Mouse (Mus musculus) CH12.LX (cell line): ENCODE measurements at regions not wholly inside any gene's neighbourhood (a gene's known extent, or its start where the extent isn't known, plus 50 kb on each side); places are given as distances from the start of the nearest gene placed in this dataset.

Experiments used
- DNase-seq: peaks from one replicate; pipeline ENCODE4 v3.0.0-alpha.2; 2013; ENCODE audit errors: extremely low read depth
- H3K27ac ChIP-seq: 2 replicates; pipeline ENCODE4 v1.5.1; 2012; ENCODE audit warnings: low read depth, mild to moderate bottlenecking, control low read depth, moderate library complexity; ENCODE audit not compliant: insufficient read depth
- H3K27me3 ChIP-seq: replicated peaks from 2 replicates; pipeline ENCODE3; 2012; ENCODE audit warnings: inconsistent platforms
- H3K36me3 ChIP-seq, 2 experiments: replicated peaks in 1 of 2; 2 replicates each; pipeline versions ENCODE3 to v1.6.1; 2012; ENCODE audit warnings: inconsistent platforms in 1 of 2, low read length in 1 of 2, mild to moderate bottlenecking in 1 of 2, mixed read lengths in 1 of 2, moderate library complexity in 1 of 2; ENCODE audit not compliant: control insufficient read depth in 1 of 2, insufficient read depth in 1 of 2
- H3K4me1 ChIP-seq, 2 experiments: 2 replicates each; pipeline ENCODE4 v1.6.1; 2012; ENCODE audit warnings: inconsistent platforms in 1 of 2, moderate library complexity in 1 of 2; ENCODE audit not compliant: insufficient read depth in 2 of 2, control insufficient read depth in 1 of 2
- H3K4me2 ChIP-seq: 2 replicates; pipeline ENCODE4 v1.6.1; 2012; ENCODE audit warnings: low read depth, mild to moderate bottlenecking, control low read depth; ENCODE audit not compliant: poor library complexity, insufficient read depth, severe bottlenecking
- H3K4me3 ChIP-seq, 3 experiments: fragments of 150-350 bp in 1 of 3; sonication (generic) in 1 of 3; replicated peaks in 1 of 3; 2 replicates each; pipeline versions ENCODE3 to v1.5.1; 2011 to 2012; ENCODE audit warnings: low read depth in 2 of 3, low read length in 2 of 3, mild to moderate bottlenecking in 2 of 3, moderate library complexity in 2 of 3, control low read depth in 1 of 3, improper control_type of control experiment in 1 of 3, inconsistent platforms in 1 of 3, mixed read lengths in 1 of 3; ENCODE audit not compliant: poor library complexity in 1 of 3
- H3K79me2 ChIP-seq: replicated peaks from 2 replicates; pipeline ENCODE4 v1.6.1; 2012; ENCODE audit warnings: mild to moderate bottlenecking, moderate library complexity; ENCODE audit not compliant: control insufficient read depth, poor library complexity, insufficient read depth, severe bottlenecking; ENCODE audit errors: extremely low read depth
- H3K9ac ChIP-seq: 2 replicates; pipeline ENCODE4 v1.6.1; 2012; ENCODE audit warnings: low read depth, mild to moderate bottlenecking, control low read depth, moderate library complexity; ENCODE audit not compliant: insufficient read depth
- H3K9me3 ChIP-seq: replicated peaks from 2 replicates; pipeline ENCODE3; 2012; ENCODE audit warnings: low read length, inconsistent platforms, mixed read lengths
- BHLHE40 ChIP-seq: IDR thresholded peaks from 2 replicates; pipeline ENCODE4 v1.6.1; 2011; ENCODE audit warnings: mild to moderate bottlenecking, low read depth, low read length, improper control_type of control experiment
- E2F4 ChIP-seq: IDR thresholded peaks from 2 replicates; pipeline ENCODE4 v1.6.1; 2011; ENCODE audit warnings: low read depth, low read length, improper control_type of control experiment; ENCODE audit not compliant: insufficient replicate concordance
- ETS1 ChIP-seq: conservative IDR thresholded peaks from 2 replicates; pipeline ENCODE4 v1.6.1; 2012; ENCODE audit warnings: low read depth, mild to moderate bottlenecking, inconsistent platforms, low read length, improper control_type of control experiment, moderate library complexity
- HCFC1 ChIP-seq: IDR thresholded peaks from 2 replicates; pipeline ENCODE4 v1.6.1; 2012; ENCODE audit warnings: low read depth, mild to moderate bottlenecking, inconsistent platforms, low read length, improper control_type of control experiment
- KAT2A ChIP-seq: IDR thresholded peaks from 2 replicates; pipeline ENCODE4 v1.6.1; 2012; ENCODE audit warnings: low read length, improper control_type of control experiment, inconsistent platforms; ENCODE audit not compliant: insufficient replicate concordance
- MAFK ChIP-seq: IDR thresholded peaks from 2 replicates; pipeline ENCODE4 v1.6.1; 2011; ENCODE audit warnings: low read length, improper control_type of control experiment; ENCODE audit not compliant: insufficient replicate concordance
- MAZ ChIP-seq: IDR thresholded peaks from 2 replicates; pipeline ENCODE4 v1.6.1; 2012; ENCODE audit warnings: low read depth, mild to moderate bottlenecking, inconsistent platforms, low read length, improper control_type of control experiment, moderate library complexity
- MYC ChIP-seq: IDR thresholded peaks from 2 replicates; pipeline ENCODE4 v1.6.1; 2011; ENCODE audit warnings: low read depth, mild to moderate bottlenecking, improper control_type of control experiment, low read length
- POLR2A ChIP-seq: IDR thresholded peaks from 2 replicates; pipeline ENCODE4 v1.6.1; 2011; ENCODE audit warnings: low read depth, mild to moderate bottlenecking, improper control_type of control experiment, low read length
- SMC3 ChIP-seq: IDR thresholded peaks from 2 replicates; pipeline ENCODE4 v1.6.1; 2011; ENCODE audit warnings: low read depth, low read length, improper control_type of control experiment
- TBP ChIP-seq: conservative IDR thresholded peaks from 2 replicates; pipeline ENCODE4 v1.6.1; 2011; ENCODE audit warnings: low read depth, low read length, improper control_type of control experiment
- USF2 ChIP-seq: conservative IDR thresholded peaks from 2 replicates; pipeline ENCODE4 v1.6.1; 2011; ENCODE audit warnings: low read depth, low read length, improper control_type of control experiment
- ZC3H11A ChIP-seq: IDR thresholded peaks from 2 replicates; pipeline ENCODE4 v1.6.1; 2012; ENCODE audit warnings: low read depth, mild to moderate bottlenecking, inconsistent platforms, low read length, improper control_type of control experiment
- ZKSCAN1 ChIP-seq: IDR thresholded peaks from 2 replicates; pipeline ENCODE4 v1.6.1; 2012; ENCODE audit warnings: low read depth, inconsistent platforms, low read length, improper control_type of control experiment, borderline replicate concordance
- dilution Hi-C: fragments of 300-500 bp; cut with MboI; formaldehyde crosslinking; loops from 2 replicates; pipeline ENCODE4 v1.14.3; 2020; ENCODE audit warnings: low sequenced_read_pairs; ENCODE audit not compliant: extremely low pct_unique_long_range_greater_than_20kb, extremely low pct_ligation_motif_present
- in situ Hi-C: fragments of 300-500 bp; cut with MboI; formaldehyde crosslinking; loops from 3 replicates; pipeline ENCODE4 v1.14.3; 2019; ENCODE audit warnings: low sequenced_read_pairs, low pct_ligation_motif_present, low pct_unique_long_range_greater_than_20kb, mixed read lengths

GRCm38 (mm10) chr16:93092796-93093195, 266.8 kb upstream of the Runx1 start (continued):
- TF ChIP-seq MYC (no peak), BHLHE40 (no peak)
- TF ChIP-seq, all 38 proteins: peak for 0

- no peak overlapping the region for H3K27ac ChIP-seq
- H3K36me3 ChIP-seq: no peaks in the 10 kb centered on the region
- in situ Hi-C loops: no loop called here
- TF ChIP-seq ZC3H11A (no peak), POLR2A (no peak), KAT2A (no peak), MAFK (no peak), USF2 (no peak), MAZ (no peak), ZKSCAN1 (no peak), ETS1 (no peak)
- H3K4me1 ChIP-seq: peaks cover 8 to 40% of the 10 kb centered on the region in 2 experiments
- dilution Hi-C loops: no loop called here
- H3K9ac ChIP-seq: no peak overlapping the region
- H3K4me3 ChIP-seq: no peak overlapping the region
- no peak overlapping the region for H3K4me2 ChIP-seq
- no peaks in the 10 kb centered on the region for H3K79me2 ChIP-seq
- H3K27me3 ChIP-seq: no peaks in the 10 kb centered on the region
- H3K9me3 ChIP-seq: no peaks in the 10 kb centered on the region
- DNase-seq: no peak
These were observed 259.4 kb upstream of the Runx1 start for GRCm38 (mm10) chr16:93085227-93085883.

- Histone ChIP-seq H3K79me2 (no peaks in the 10 kb centered on the region), H3K4me1 (peaks cover 8 to 40% of the 10 kb centered on the region in 2 experiments), H3K27ac (no peak overlapping the region), H3K36me3 (no peaks in the 10 kb centered on the region), H3K27me3 (no peaks in the 10 kb centered on the region), H3K4me3 (no peak overlapping the region), H3K4me2 (no peak overlapping the region), H3K9me3 (no peaks in the 10 kb centered on the region), H3K9ac (no peak overlapping the region)
- no peak for DNase-seq
- dilution Hi-C loops: no loop called here
- TF ChIP-seq TBP: no peak
- no peak for TF ChIP-seq SMC3
- no peak for TF ChIP-seq E2F4
- no peak for TF ChIP-seq HCFC1
- in situ Hi-C loops: no loop called here
These were observed 257.8 kb upstream of the Runx1 start for GRCm38 (mm10) chr16:93083756-93084155.
